Comparison of ENCODE assay signal across 16 mouse cellular contexts in genomic region chr13:59970430-59970829, GRCm38 (mm10).
DNase-seq lines count a peak whose midpoint lies in the region; ATAC-seq lines count a peak whose summit lies in the region.
"Had no signal": no experiment of that assay in that cellular context is flagged by ENCODE, and none has a peak within 500 bp of the region (broad histone marks: within the 10 kb centered on the region; RNA-seq: fewer than 3 reads in every experiment).

No protein-coding gene starts in this region.

- DNase-seq in embryo, embryonic 9.5 days (ENCODE audit: extremely low spot score): peak; percentile 27
- no peak for DNase-seq in embryo, embryonic 11 days
- no peak for DNase-seq in kidney, postnatal 10 days
- DNase-seq in embryonic facial prominence, embryonic 14.5 days (ENCODE audit: low spot score): no peak
- no peak for DNase-seq in thymus, postnatal 25 days
- DNase-seq: adrenal gland, postnatal 25 days; cerebellum, adult 9-11 months; heart, adult 2 months; kidney, adult 2 months; right cerebral cortex, postnatal 14 days; thymus, postnatal 36 days had no signal

- ATAC-seq in kidney, embryonic 15.5 days (replicated peaks; ENCODE audit: low FRiP score): no peak
- no peak for ATAC-seq in embryonic facial prominence, embryonic 14.5 days (ENCODE audit: low read depth)
- ATAC-seq in limb, embryonic 12.5 days (ENCODE audit: insufficient number of reproducible peaks, insufficient read depth, low FRiP score, low TSS enrichment, low read depth): no peak
- ATAC-seq in activated CD4-positive, CD25-positive, alpha-beta regulatory T cell, adult 4 months: no peak

- no peaks in the 10 kb centered on the region for H3K36me3 ChIP-seq in kidney, embryonic 15.5 days
- no peaks in the 10 kb centered on the region for H3K36me3 ChIP-seq in embryonic facial prominence, embryonic 14.5 days (ENCODE audit: control insufficient read depth, insufficient read depth, low read length)
- H3K36me3 ChIP-seq in limb, embryonic 12.5 days: no peaks in the 10 kb centered on the region

- WGBS in kidney, embryonic 15.5 days: 56% methylated on average over 6 of the region's 6 CpGs
- 40% methylated on average over 6 of the region's 6 CpGs for whole genome bisulfite sequencing in embryonic facial prominence, embryonic 14.5 days
- 35% methylated on average over 6 of the region's 6 CpGs for WGBS in limb, embryonic 12.5 days

- no peak overlapping the region for H3K4me3 ChIP-seq in kidney, embryonic 15.5 days (replicated peaks)
- H3K4me3 ChIP-seq in embryonic facial prominence, embryonic 14.5 days (ENCODE audit: low read depth, low read length): no peak overlapping the region
- no peak overlapping the region for H3K4me3 ChIP-seq in limb, embryonic 12.5 days (replicated peaks)
- H3K4me3 ChIP-seq: heart, adult 2 months; left cerebral cortex, adult 2 months; megakaryocyte, embryonic 14.5 days had no signal

- peak overlapping the region; percentile 58 for H3K4me2 ChIP-seq in kidney, embryonic 15.5 days
- no peak overlapping the region for H3K4me2 ChIP-seq in embryonic facial prominence, embryonic 14.5 days (ENCODE audit: low read depth, low read length)
- H3K4me2 ChIP-seq in limb, embryonic 12.5 days: peak overlapping the region; percentile 49

- H3K9me3 ChIP-seq in kidney, embryonic 15.5 days (replicated peaks): no peaks in the 10 kb centered on the region
- H3K9me3 ChIP-seq in embryonic facial prominence, embryonic 14.5 days (ENCODE audit: control insufficient read depth, low read length): no peaks in the 10 kb centered on the region
- H3K9me3 ChIP-seq in limb, embryonic 12.5 days: no peaks in the 10 kb centered on the region
- H3K9me3 ChIP-seq: megakaryocyte, embryonic 14.5 days had no signal

- 0 out of 2 replicates have a peak overlapping the region, but pooled peaks have one; percentile 46 for H3K9ac ChIP-seq in kidney, embryonic 15.5 days
- no peak overlapping the region for H3K9ac ChIP-seq in embryonic facial prominence, embryonic 14.5 days (ENCODE audit: low read depth, low read length)
- H3K9ac ChIP-seq in limb, embryonic 12.5 days (replicated peaks): 0 out of 2 replicates have a peak overlapping the region, but pooled peaks have one; percentile 38

- peaks cover 22% of the 10 kb centered on the region for H3K27me3 ChIP-seq in kidney, embryonic 15.5 days
- no peaks in the 10 kb centered on the region for H3K27me3 ChIP-seq in embryonic facial prominence, embryonic 14.5 days (replicated peaks; ENCODE audit: control insufficient read depth, insufficient read depth, low read length)
- peaks cover 2% of the 10 kb centered on the region; the same call in 1 of the 2 replicates for H3K27me3 ChIP-seq in limb, embryonic 12.5 days

- H3K4me1 ChIP-seq in kidney, embryonic 15.5 days: peaks cover 28% of the 10 kb centered on the region
- H3K4me1 ChIP-seq in embryonic facial prominence, embryonic 14.5 days (ENCODE audit: control insufficient read depth, insufficient read depth, low read length): peaks cover 24% of the 10 kb centered on the region
- peaks cover 50% of the 10 kb centered on the region for H3K4me1 ChIP-seq in limb, embryonic 12.5 days (replicated peaks)
- H3K4me1 ChIP-seq: megakaryocyte, embryonic 14.5 days had no signal

- H3K27ac ChIP-seq in kidney, embryonic 15.5 days: no peak overlapping the region
- H3K27ac ChIP-seq in embryonic facial prominence, embryonic 14.5 days (replicated peaks; ENCODE audit: low read depth, low read length): peak overlapping the region; percentile 63
- H3K27ac ChIP-seq in limb, embryonic 12.5 days: peak overlapping the region; percentile 91
- H3K27ac ChIP-seq: heart, adult 2 months; left cerebral cortex, adult 2 months had no signal
